Mouse (Mus musculus): ENCODE measurements around the gene Xpo6.

GRCm38 (mm10) chr7:126200997-126201345 is 670 bp upstream of the Xpo6 start:
- TF ChIP-seq CTCF (IDR thresholded peaks at IDR 0.05; ENCODE audit: borderline replicate concordance, insufficient read depth, low read depth, low read length) (no peak), POLR2A (IDR thresholded peaks at IDR 0.05; ENCODE audit: borderline replicate concordance, insufficient read depth, low read length) (no peak)
